Mouse (Mus musculus): ENCODE data around the gene Wbp2. TPM values are rescaled to one million over a fixed set of nuclear protein-coding genes. Genes with fewer than 3 reads are reported as not detected.
A peak's percentile ranks its signal among the peaks of the same experiment; 100 is the strongest.

The Wbp2 gene
- polyA plus RNA-seq, 1 experiment from 2014 or later, result 95.4 TPM

GRCm38 (mm10) chr11:116076836-116077235, 10.0 kb downstream of the Wbp2 start:
- no peaks in the 10 kb centered on the region for H3K27me3 ChIP-seq (ENCODE audit: control insufficient read depth, insufficient read depth, low read depth, low read length)
- H3K27ac ChIP-seq (ENCODE audit: low read length), result peak overlapping the region; percentile 89; the same call in 1 of the 2 replicates
- H3K4me3 ChIP-seq (ENCODE audit: low read length), result peak overlapping the region; percentile 32
- ATAC-seq (ENCODE audit: low read depth), result 0 out of 2 replicates have a peak, but pooled peaks have one; percentile 16
- H3K9ac ChIP-seq (ENCODE audit: low read length), result peak overlapping the region; percentile 48
- peak overlapping the region; percentile 55 for H3K4me2 ChIP-seq (ENCODE audit: low read depth, low read length)
- H3K36me3 ChIP-seq (ENCODE audit: control insufficient read depth, insufficient read depth, low read length), result peaks cover 19% of the 10 kb centered on the region
- peaks cover 19% of the 10 kb centered on the region for H3K4me1 ChIP-seq (replicated peaks; ENCODE audit: control insufficient read depth, insufficient read depth, low read length)
- 63% methylated on average over 7 of the region's 7 CpGs for WGBS
- no peaks in the 10 kb centered on the region for H3K9me3 ChIP-seq (ENCODE audit: control insufficient read depth, low read length)

DNA sequence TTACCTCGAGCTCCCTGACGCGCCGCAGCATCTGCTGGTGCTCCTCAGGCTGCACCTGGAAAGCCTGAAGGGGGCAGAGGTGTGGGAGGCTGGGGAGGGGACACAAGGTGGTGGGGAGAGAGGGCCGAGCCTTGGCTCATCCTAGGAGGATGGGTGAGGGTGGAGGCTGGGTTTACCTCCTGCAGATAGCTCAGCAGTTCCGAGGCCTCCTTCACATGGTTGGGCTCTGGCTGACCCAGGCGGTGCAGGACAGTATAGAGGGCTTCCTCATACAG, 10.6 kb downstream of the Wbp2 start:
- ATAC-seq (ENCODE audit: low read depth), result no peak
- WGBS, result 61% methylated on average over 7 of the region's 7 CpGs
- Histone ChIP-seq H3K27ac (ENCODE audit: low read length) (no peak overlapping the region), H3K36me3 (ENCODE audit: control insufficient read depth, insufficient read depth, low read length) (peaks cover 16% of the 10 kb centered on the region), H3K4me2 (ENCODE audit: low read depth, low read length) (no peak overlapping the region), H3K27me3 (ENCODE audit: control insufficient read depth, insufficient read depth, low read depth, low read length) (no peaks in the 10 kb centered on the region), H3K4me3 (ENCODE audit: low read length) (no peak overlapping the region), H3K9me3 (ENCODE audit: control insufficient read depth, low read length) (no peaks in the 10 kb centered on the region), H3K4me1 (replicated peaks; ENCODE audit: control insufficient read depth, insufficient read depth, low read length) (peaks cover 19% of the 10 kb centered on the region), H3K9ac (ENCODE audit: low read length) (peak overlapping the region; percentile 39; the same call in 1 of the 2 replicates)

DNA sequence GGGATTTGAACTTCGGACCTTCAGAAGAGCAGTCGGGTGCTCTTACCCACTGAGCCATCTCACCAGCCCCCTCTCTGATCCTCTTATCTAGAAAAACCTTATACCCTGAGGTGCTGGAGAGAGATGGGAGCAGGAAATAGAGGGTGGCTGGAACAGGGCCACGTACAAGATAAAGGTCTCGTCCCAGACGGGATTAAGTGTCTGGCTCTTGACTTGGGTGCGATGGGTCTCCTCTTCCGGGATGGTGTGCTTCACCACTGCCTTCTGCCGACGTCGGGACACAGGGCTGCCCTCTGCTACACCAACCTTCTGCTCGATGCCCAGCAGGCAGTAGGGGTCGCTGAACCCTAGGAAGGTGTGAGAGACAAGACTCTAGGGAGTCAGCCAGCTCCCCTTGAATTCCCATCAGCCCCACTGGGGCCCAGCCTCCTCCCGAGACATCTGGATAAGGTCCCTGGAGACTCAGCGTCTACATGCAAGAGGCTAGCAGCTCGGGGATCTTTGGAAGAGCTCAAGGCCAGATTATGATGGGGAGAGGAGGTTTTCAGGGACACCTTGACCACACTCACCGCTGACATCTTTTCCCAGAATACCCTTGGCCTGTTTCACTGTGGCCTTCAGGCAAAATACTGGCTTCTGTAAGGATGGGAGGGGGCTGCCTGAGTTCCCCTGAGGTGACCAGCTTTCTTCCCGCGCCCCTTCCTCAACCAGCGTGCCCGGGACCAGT, 11.1 kb downstream of the Wbp2 start:
- 0 out of 2 replicates have a peak overlapping the region, but pooled peaks have one; percentile 39 for H3K9ac ChIP-seq (ENCODE audit: low read length)
- H3K4me1 ChIP-seq (replicated peaks; ENCODE audit: control insufficient read depth, insufficient read depth, low read length), result peaks cover 19% of the 10 kb centered on the region
- no peak overlapping the region for H3K4me3 ChIP-seq (ENCODE audit: low read length)
- WGBS, result 44% methylated on average over 20 of the region's 20 CpGs
- no peaks in the 10 kb centered on the region for H3K27me3 ChIP-seq (ENCODE audit: control insufficient read depth, insufficient read depth, low read depth, low read length)
- no peak overlapping the region for H3K4me2 ChIP-seq (ENCODE audit: low read depth, low read length)
- H3K27ac ChIP-seq (ENCODE audit: low read length), result no peak overlapping the region
- ATAC-seq (ENCODE audit: low read depth), result no peak
- no peaks in the 10 kb centered on the region for H3K9me3 ChIP-seq (ENCODE audit: control insufficient read depth, low read length)
- peaks cover 12% of the 10 kb centered on the region for H3K36me3 ChIP-seq (ENCODE audit: control insufficient read depth, insufficient read depth, low read length)

GRCm38 (mm10) chr11:116074436-116074991, 12.3 kb downstream of the Wbp2 start:
- WGBS, result 48% methylated on average over 7 of the region's 7 CpGs
- Histone ChIP-seq H3K4me2 (ENCODE audit: low read depth, low read length) (no peak overlapping the region), H3K27me3 (ENCODE audit: control insufficient read depth, insufficient read depth, low read depth, low read length) (no peaks in the 10 kb centered on the region)

GRCm38 (mm10) chr11:116072608-116073007, 14.2 kb downstream of the Wbp2 start:
- Histone ChIP-seq H3K4me3 (ENCODE audit: low read length) (no peak overlapping the region), H3K4me2 (ENCODE audit: low read depth, low read length) (no peak overlapping the region), H3K4me1 (replicated peaks; ENCODE audit: control insufficient read depth, insufficient read depth, low read length) (peaks cover 10% of the 10 kb centered on the region), H3K27me3 (ENCODE audit: control insufficient read depth, insufficient read depth, low read depth, low read length) (no peaks in the 10 kb centered on the region), H3K27ac (ENCODE audit: low read length) (no peak overlapping the region), H3K9ac (ENCODE audit: low read length) (no peak overlapping the region), H3K36me3 (ENCODE audit: control insufficient read depth, insufficient read depth, low read length) (no peaks in the 10 kb centered on the region), H3K9me3 (ENCODE audit: control insufficient read depth, low read length) (no peaks in the 10 kb centered on the region)
- 0 out of 2 replicates have a peak, but pooled peaks have one; percentile 22 for ATAC-seq (ENCODE audit: low read depth)
- 66% methylated on average over 3 of the region's 3 CpGs for WGBS

More at GRCm38 (mm10) chr11:116074436-116074991, 12.3 kb downstream of the Wbp2 start:
- ATAC-seq (ENCODE audit: low read depth), result no peak
- Histone ChIP-seq H3K36me3 (ENCODE audit: control insufficient read depth, insufficient read depth, low read length) (peaks cover 4% of the 10 kb centered on the region; the same call in 1 of the 2 replicates), H3K27ac (ENCODE audit: low read length) (no peak overlapping the region), H3K4me3 (ENCODE audit: low read length) (no peak overlapping the region), H3K4me1 (replicated peaks; ENCODE audit: control insufficient read depth, insufficient read depth, low read length) (peaks cover 19% of the 10 kb centered on the region), H3K9me3 (ENCODE audit: control insufficient read depth, low read length) (no peaks in the 10 kb centered on the region), H3K9ac (ENCODE audit: low read length) (no peak overlapping the region)

DNA sequence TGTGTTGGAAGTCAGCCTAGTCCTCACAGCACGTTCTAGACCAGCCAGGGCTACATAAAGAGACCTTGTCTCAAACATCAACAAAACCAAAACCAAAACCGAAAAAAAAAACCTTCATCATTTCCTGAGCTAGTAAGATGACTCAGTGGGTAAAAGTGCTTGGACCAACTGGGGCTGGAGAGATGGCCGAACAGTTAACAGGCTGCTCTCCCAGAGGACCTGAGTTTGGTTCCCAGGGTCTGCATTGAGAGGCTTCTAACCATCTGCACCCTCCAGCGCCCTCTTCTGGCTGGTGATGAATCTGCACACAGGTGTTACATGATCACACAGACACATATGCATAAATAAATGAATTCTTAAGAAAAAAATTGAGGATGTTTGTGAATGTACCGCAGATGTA, 15.3 kb downstream of the Wbp2 start:
- Histone ChIP-seq H3K27ac (ENCODE audit: low read length) (no peak overlapping the region), H3K27me3 (ENCODE audit: control insufficient read depth, insufficient read depth, low read depth, low read length) (no peaks in the 10 kb centered on the region), H3K4me3 (ENCODE audit: low read length) (no peak overlapping the region), H3K36me3 (ENCODE audit: control insufficient read depth, insufficient read depth, low read length) (no peaks in the 10 kb centered on the region), H3K9me3 (ENCODE audit: control insufficient read depth, low read length) (no peaks in the 10 kb centered on the region), H3K9ac (ENCODE audit: low read length) (no peak overlapping the region), H3K4me2 (ENCODE audit: low read depth, low read length) (no peak overlapping the region), H3K4me1 (replicated peaks; ENCODE audit: control insufficient read depth, insufficient read depth, low read length) (no peaks in the 10 kb centered on the region; the same call in 1 of the 2 replicates)
- ATAC-seq (ENCODE audit: low read depth), result no peak
- 56% methylated on average over 5 of the region's 5 CpGs for WGBS

DNA sequence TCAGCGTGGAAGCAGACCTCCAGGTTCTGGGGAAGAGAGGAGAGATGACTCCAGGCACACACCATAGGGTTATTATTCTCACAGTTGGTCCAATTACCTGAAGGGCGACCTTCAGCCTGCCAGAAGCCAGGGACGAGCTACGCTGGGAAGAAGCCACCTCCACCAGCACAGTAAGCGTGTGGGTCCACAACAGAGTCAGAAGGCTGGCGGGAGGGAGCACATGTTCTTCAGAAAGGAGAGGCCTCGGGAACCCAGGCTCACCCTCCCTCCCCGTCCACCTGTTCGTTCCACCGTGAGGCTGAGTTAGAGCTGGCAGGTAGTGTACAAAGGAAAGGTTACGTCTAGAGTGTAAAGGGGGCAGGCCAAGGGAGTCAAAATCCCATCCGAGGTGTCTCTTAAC, 21.4 kb downstream of the Wbp2 start:
- no peak overlapping the region for H3K27ac ChIP-seq (ENCODE audit: low read length)
- no peaks in the 10 kb centered on the region for H3K9me3 ChIP-seq (ENCODE audit: control insufficient read depth, low read length)
- H3K27me3 ChIP-seq (ENCODE audit: control insufficient read depth, insufficient read depth, low read depth, low read length), result no peaks in the 10 kb centered on the region
- H3K36me3 ChIP-seq (ENCODE audit: control insufficient read depth, insufficient read depth, low read length), result peaks cover 10% of the 10 kb centered on the region; the same call in 1 of the 2 replicates
- no peak overlapping the region for H3K9ac ChIP-seq (ENCODE audit: low read length)
- no peak overlapping the region for H3K4me3 ChIP-seq (ENCODE audit: low read length)
- WGBS, result 75% methylated on average over 12 of the region's 12 CpGs
- H3K4me1 ChIP-seq (replicated peaks; ENCODE audit: control insufficient read depth, insufficient read depth, low read length), result no peaks in the 10 kb centered on the region
- ATAC-seq (ENCODE audit: low read depth), result no peak
- no peak overlapping the region for H3K4me2 ChIP-seq (ENCODE audit: low read depth, low read length)

- Histone ChIP-seq H3K27me3 (ENCODE audit: control insufficient read depth, insufficient read depth, low read depth, low read length) (no peaks in the 10 kb centered on the region), H3K4me1 (replicated peaks; ENCODE audit: control insufficient read depth, insufficient read depth, low read length) (no peaks in the 10 kb centered on the region), H3K36me3 (ENCODE audit: control insufficient read depth, insufficient read depth, low read length) (peaks cover 14% of the 10 kb centered on the region; the same call in 1 of the 2 replicates), H3K4me3 (ENCODE audit: low read length) (no peak overlapping the region), H3K9me3 (ENCODE audit: control insufficient read depth, low read length) (no peaks in the 10 kb centered on the region), H3K4me2 (ENCODE audit: low read depth, low read length) (no peak overlapping the region), H3K9ac (ENCODE audit: low read length) (no peak overlapping the region), H3K27ac (ENCODE audit: low read length) (no peak overlapping the region)
- ATAC-seq (ENCODE audit: low read depth), result no peak
- WGBS, result 66% methylated on average over 23 of the region's 23 CpGs
Measured at GRCm38 (mm10) chr11:116064187-116064867, 22.5 kb downstream of the Wbp2 start.

DNA sequence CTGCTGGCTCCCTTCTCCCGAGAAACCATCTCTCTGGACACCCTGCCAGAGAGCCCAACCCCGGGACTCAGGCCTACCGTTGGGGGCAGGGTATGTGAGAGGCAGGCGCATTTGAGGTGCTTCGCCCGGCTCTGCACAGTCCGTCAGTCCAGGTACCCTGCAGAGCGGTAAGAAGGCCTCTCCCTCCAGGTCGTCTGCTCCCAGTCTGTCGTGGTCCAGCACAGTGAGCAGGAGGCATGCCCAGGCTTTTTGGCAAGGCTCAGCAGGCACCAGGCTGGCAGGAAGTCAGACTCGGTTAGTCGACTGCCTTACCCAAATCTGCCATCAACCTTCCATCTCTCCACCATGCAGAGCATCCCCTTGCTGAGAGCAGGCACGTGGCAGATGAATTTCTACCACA, 23.2 kb downstream of the Wbp2 start:
- ATAC-seq (ENCODE audit: low read depth), result no peak
- no peak overlapping the region for H3K4me3 ChIP-seq (ENCODE audit: low read length)
- no peaks in the 10 kb centered on the region for H3K27me3 ChIP-seq (ENCODE audit: control insufficient read depth, insufficient read depth, low read depth, low read length)
- 52% methylated on average over 13 of the region's 13 CpGs for WGBS
- H3K27ac ChIP-seq (ENCODE audit: low read length), result no peak overlapping the region
- no peaks in the 10 kb centered on the region for H3K4me1 ChIP-seq (replicated peaks; ENCODE audit: control insufficient read depth, insufficient read depth, low read length)
- H3K9me3 ChIP-seq (ENCODE audit: control insufficient read depth, low read length), result no peaks in the 10 kb centered on the region
- H3K9ac ChIP-seq (ENCODE audit: low read length), result no peak overlapping the region
- H3K4me2 ChIP-seq (ENCODE audit: low read depth, low read length), result no peak overlapping the region
- peaks cover 19% of the 10 kb centered on the region; the same call in 1 of the 2 replicates for H3K36me3 ChIP-seq (ENCODE audit: control insufficient read depth, insufficient read depth, low read length)

Measured in lung, embryonic 16.5 days (tissue).